Mouse (Mus musculus) liver, embryonic 12.5 days (tissue): ENCODE results near the gene Frem3. TPM values are rescaled to one million over a fixed set of nuclear protein-coding genes. Genes with fewer than 3 reads are reported as not detected.

Source experiments
- ATAC-seq: fragments of 200-750 bp; cut with Nextera tagmentation; 2 replicates; pipeline ENCODE4 v1.8.0; 2017; ENCODE audit warnings: moderate number of reproducible peaks, mild to moderate bottlenecking, moderate library complexity
- H3K27ac ChIP-seq: fragments of 300-500 bp; sonication (generic); 2 replicates; pipeline ENCODE4 v1.5.1; 2016; ENCODE audit warnings: mild to moderate bottlenecking
- H3K27me3 ChIP-seq: fragments of 300-500 bp; sonication (generic); replicated peaks from 2 replicates; pipeline ENCODE4 v1.6.1; 2016; ENCODE audit warnings: mild to moderate bottlenecking, moderate library complexity
- H3K36me3 ChIP-seq: fragments of 300-500 bp; sonication (generic); 2 replicates; pipeline ENCODE4 v1.6.1; 2016; ENCODE audit warnings: mild to moderate bottlenecking, moderate library complexity
- H3K4me1 ChIP-seq: fragments of 300-500 bp; sonication (generic); 2 replicates; pipeline ENCODE4 v1.6.1; 2016
- H3K4me2 ChIP-seq: fragments of 300-500 bp; sonication (generic); 2 replicates; pipeline ENCODE4 v1.6.1; 2016; ENCODE audit warnings: mild to moderate bottlenecking, moderate library complexity
- H3K4me3 ChIP-seq: fragments of 300-500 bp; sonication (generic); 2 replicates; pipeline ENCODE4 v1.5.1; 2016; ENCODE audit warnings: mild to moderate bottlenecking, moderate library complexity
- H3K9ac ChIP-seq: fragments of 300-500 bp; sonication (generic); 2 replicates; pipeline ENCODE4 v1.6.1; 2016; ENCODE audit warnings: mild to moderate bottlenecking, moderate library complexity
- H3K9me3 ChIP-seq: fragments of 300-500 bp; sonication (generic); replicated peaks from 2 replicates; pipeline ENCODE4 v1.6.1; 2016; ENCODE audit warnings: mild to moderate bottlenecking, moderate library complexity
- WGBS: fragments of 180-500 bp; shearing (Covaris S2); methylation state at CpG from one replicate; pipeline ENCODE4 v1.1.7; 2016; ENCODE audit not compliant: insufficient replicate concordance; 5-methylcytosine and 5-hydroxymethylcytosine counted together
- polyA plus RNA-seq: library from polyadenylated mRNA; unstranded; fragments of >200 nt; fragmentation: Nextera tagmentation; extraction: Ambion mirVana; gene quantifications from 2 replicates; pipeline ENCODE4 v1.2.1, GENCODE M21; 2016

Frem3 gene
- 0.13 and 0.14 TPM in 2 replicates for polyA plus RNA-seq

- no peaks in the 10 kb centered on the region for H3K9me3 ChIP-seq
- H3K36me3 ChIP-seq: no peaks in the 10 kb centered on the region
- H3K4me1 ChIP-seq: peaks cover 5% of the 10 kb centered on the region; the same call in 1 of the 2 replicates
- no peak within 1 kb of the TSS for H3K27ac ChIP-seq
- no peak within 1 kb of the TSS for H3K9ac ChIP-seq
- peaks cover 52% of the 10 kb centered on the region for H3K27me3 ChIP-seq
- peak within 1 kb of the TSS; percentile 29 for H3K4me2 ChIP-seq
- no peak within 1 kb of the TSS for H3K4me3 ChIP-seq
- 9% methylated on average over 32 of the region's 32 CpGs for WGBS
- ATAC-seq: no peak
These were observed at the start of gene Frem3 for GRCm38 (mm10) chr8:80610549-80611440. TSS of gene Frem3 (plus strand) at chr8:80611080.

GRCm38 (mm10) chr8:80564205-80564839 is 46.6 kb upstream of the Frem3 start:
- Histone ChIP-seq H3K36me3 (no peaks in the 10 kb centered on the region), H3K4me2 (no peak overlapping the region), H3K27me3 (no peaks in the 10 kb centered on the region), H3K27ac (no peak overlapping the region), H3K9me3 (no peaks in the 10 kb centered on the region), H3K4me3 (no peak overlapping the region), H3K9ac (no peak overlapping the region), H3K4me1 (peaks cover 19% of the 10 kb centered on the region)
- 70% methylated on average over 3 of the region's 3 CpGs for WGBS
- no peak for ATAC-seq

- 0 out of 2 replicates have a peak overlapping the region, but pooled peaks have one; percentile 8 for H3K4me2 ChIP-seq
- H3K4me1 ChIP-seq: peaks cover 19% of the 10 kb centered on the region
- 53% methylated on average over 1 of the region's 1 CpGs for WGBS
- H3K27me3 ChIP-seq: no peaks in the 10 kb centered on the region
- no peak overlapping the region for H3K27ac ChIP-seq
- no peaks in the 10 kb centered on the region for H3K9me3 ChIP-seq
- H3K4me3 ChIP-seq: no peak overlapping the region
- ATAC-seq: peak; percentile 80
- no peak overlapping the region for H3K9ac ChIP-seq
- H3K36me3 ChIP-seq: no peaks in the 10 kb centered on the region
These were observed 43.4 kb upstream of the Frem3 start for GRCm38 (mm10) chr8:80567471-80567870.

GRCm38 (mm10) chr8:80568243-80568995 is 42.5 kb upstream of the Frem3 start:
- peaks cover 19% of the 10 kb centered on the region for H3K4me1 ChIP-seq
- no peak overlapping the region for H3K27ac ChIP-seq
- no peak overlapping the region for H3K9ac ChIP-seq
- H3K27me3 ChIP-seq: no peaks in the 10 kb centered on the region
- WGBS: 55% methylated on average over 6 of the region's 6 CpGs
- no peak overlapping the region for H3K4me2 ChIP-seq
- H3K4me3 ChIP-seq: no peak overlapping the region
- no peak for ATAC-seq
- H3K36me3 ChIP-seq: no peaks in the 10 kb centered on the region
- no peaks in the 10 kb centered on the region for H3K9me3 ChIP-seq

GRCm38 (mm10) chr8:80572417-80573061 is 38.3 kb upstream of the Frem3 start:
- H3K27ac ChIP-seq: no peak overlapping the region
- 61% methylated on average over 1 of the region's 1 CpGs for WGBS
- no peaks in the 10 kb centered on the region for H3K27me3 ChIP-seq

GRCm38 (mm10) chr8:80577126-80577525 is 33.8 kb upstream of the Frem3 start:
- H3K27ac ChIP-seq: no peak overlapping the region
- H3K27me3 ChIP-seq: no peaks in the 10 kb centered on the region
- no peaks in the 10 kb centered on the region for H3K36me3 ChIP-seq
- no peaks in the 10 kb centered on the region for H3K4me1 ChIP-seq
- no peak overlapping the region for H3K9ac ChIP-seq
- no peak overlapping the region for H3K4me3 ChIP-seq
- 71% methylated on average over 2 of the region's 2 CpGs for WGBS
- no peak for ATAC-seq
- no peaks in the 10 kb centered on the region for H3K9me3 ChIP-seq
- H3K4me2 ChIP-seq: no peak overlapping the region

More at GRCm38 (mm10) chr8:80572417-80573061, 38.3 kb upstream of the Frem3 start:
- no peak for ATAC-seq
- Histone ChIP-seq H3K4me2 (no peak overlapping the region), H3K4me3 (no peak overlapping the region), H3K9me3 (no peaks in the 10 kb centered on the region), H3K4me1 (peaks cover 12% of the 10 kb centered on the region), H3K9ac (no peak overlapping the region), H3K36me3 (no peaks in the 10 kb centered on the region)

- no peak overlapping the region for H3K27ac ChIP-seq
- no peak for ATAC-seq
- no peaks in the 10 kb centered on the region for H3K36me3 ChIP-seq
- H3K4me3 ChIP-seq: no peak overlapping the region
- no peaks in the 10 kb centered on the region for H3K27me3 ChIP-seq
- H3K9ac ChIP-seq: no peak overlapping the region
- 46% methylated on average over 1 of the region's 1 CpGs for WGBS
- no peaks in the 10 kb centered on the region for H3K4me1 ChIP-seq
- H3K9me3 ChIP-seq: no peaks in the 10 kb centered on the region
- no peak overlapping the region for H3K4me2 ChIP-seq
These were observed 31.8 kb upstream of the Frem3 start for GRCm38 (mm10) chr8:80579038-80579437.

- H3K4me1 ChIP-seq: no peaks in the 10 kb centered on the region
- no peak overlapping the region for H3K4me2 ChIP-seq
- no peak overlapping the region for H3K9ac ChIP-seq
- H3K27me3 ChIP-seq: no peaks in the 10 kb centered on the region
- H3K9me3 ChIP-seq: no peaks in the 10 kb centered on the region
- WGBS: 80% methylated on average over 5 of the region's 5 CpGs
- ATAC-seq: no peak
- H3K4me3 ChIP-seq: no peak overlapping the region
- no peak overlapping the region for H3K27ac ChIP-seq
- H3K36me3 ChIP-seq: no peaks in the 10 kb centered on the region
These were observed 18.3 kb upstream of the Frem3 start for GRCm38 (mm10) chr8:80592626-80593025.

GRCm38 (mm10) chr8:80600600-80601170 is 10.2 kb upstream of the Frem3 start:
- WGBS: 71% methylated on average over 6 of the region's 6 CpGs
- Histone ChIP-seq H3K9ac (no peak overlapping the region), H3K9me3 (no peaks in the 10 kb centered on the region), H3K36me3 (no peaks in the 10 kb centered on the region), H3K27me3 (no peaks in the 10 kb centered on the region), H3K4me3 (no peak overlapping the region), H3K27ac (no peak overlapping the region), H3K4me2 (no peak overlapping the region), H3K4me1 (0 out of 2 replicates have a peak, but pooled peaks cover 6% of the 10 kb centered on the region)
- no peak for ATAC-seq

GRCm38 (mm10) chr8:80601886-80602285 is 9.0 kb upstream of the Frem3 start:
- no peak overlapping the region for H3K4me2 ChIP-seq
- H3K9me3 ChIP-seq: no peaks in the 10 kb centered on the region
- H3K27me3 ChIP-seq: no peaks in the 10 kb centered on the region; the same call in 1 of the 2 replicates
- no peak overlapping the region for H3K4me3 ChIP-seq
- 56% methylated on average over 4 of the region's 4 CpGs for WGBS
- H3K9ac ChIP-seq: no peak overlapping the region
- H3K27ac ChIP-seq: no peak overlapping the region
- peak; percentile 59; the same call in 1 of the 2 replicates for ATAC-seq
- H3K4me1 ChIP-seq: 0 out of 2 replicates have a peak, but pooled peaks cover 6% of the 10 kb centered on the region
- H3K36me3 ChIP-seq: no peaks in the 10 kb centered on the region

- no peak overlapping the region for H3K9ac ChIP-seq
- 51% methylated on average over 4 of the region's 4 CpGs for WGBS
These were observed 3.8 kb upstream of the Frem3 start for GRCm38 (mm10) chr8:80607082-80607481.

More at GRCm38 (mm10) chr8:80607082-80607481, 3.8 kb upstream of the Frem3 start:
- Histone ChIP-seq H3K27me3 (peaks cover 26% of the 10 kb centered on the region), H3K4me2 (no peak overlapping the region), H3K36me3 (no peaks in the 10 kb centered on the region), H3K9me3 (no peaks in the 10 kb centered on the region), H3K4me3 (no peak overlapping the region), H3K27ac (no peak overlapping the region), H3K4me1 (peaks cover 7% of the 10 kb centered on the region; the same call in 1 of the 2 replicates)
- ATAC-seq: no peak
